Mouse (Mus musculus): Measurements from ENCODE around the gene Lin7a.

- TF ChIP-seq CTCF (IDR thresholded peaks at IDR 0.05; ENCODE audit: low read depth) (no peak), EP300 (IDR thresholded peaks at IDR 0.05; ENCODE audit: low read depth) (no peak)
These were observed 90.1 kb downstream of the Lin7a start for GRCm38 (mm10) chr10:107361546-107361945.

Data from liver, postnatal 0 days (tissue).